Comparison of ENCODE assay signal across 10 mouse cellular contexts in the genomic region with DNA sequence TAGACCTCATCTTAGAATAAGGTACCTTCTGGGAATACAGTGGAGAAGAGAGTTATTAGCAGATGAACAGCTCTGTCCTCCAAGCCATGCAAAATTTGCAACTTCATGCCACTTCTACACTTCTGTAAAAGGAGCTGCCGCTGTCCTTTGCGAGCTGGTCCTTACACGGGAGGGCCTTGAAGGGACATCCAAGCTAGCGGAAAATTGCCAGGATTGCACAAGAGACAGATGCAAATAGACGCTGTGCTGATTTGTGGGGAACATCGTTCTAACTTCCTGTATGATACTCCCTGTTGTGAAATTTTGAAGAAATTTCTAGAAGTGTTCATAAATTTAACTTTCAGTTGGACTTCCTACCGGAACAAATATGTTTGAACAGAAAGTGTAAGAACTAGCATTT.
A peak's percentile ranks its signal among the peaks of the same experiment; 100 is the strongest.
DNase-seq lines count a peak whose midpoint lies in the region; ATAC-seq lines count a peak whose summit lies in the region.
"Had no signal": no experiment of that assay in that cellular context is flagged by ENCODE, and none has a peak within 500 bp of the region (broad histone marks: within the 10 kb centered on the region; RNA-seq: fewer than 3 reads in every experiment).

No protein-coding gene starts in this region.

- ATAC-seq in cerebellum, adult (ENCODE audit: insufficient number of reproducible peaks, low FRiP score, low TSS enrichment): no peak

- DNase-seq in layer of hippocampus, adult 11-12 months (ENCODE audit: low spot score): peak; percentile 9
- DNase-seq in layer of hippocampus, adult 9-10 months (ENCODE audit: low spot score): no peak
- DNase-seq in adrenal gland, postnatal 36 days: peak; percentile 6 to 18
- DNase-seq in heart, postnatal 25 days (ENCODE audit: low spot score): peak; percentile 6
- peak; percentile 58 for DNase-seq in lung, postnatal 25 days (ENCODE audit: low spot score)
- no peak for DNase-seq in thymus, postnatal 14 days
- no peak for DNase-seq in right cerebral cortex, postnatal 14 days
- DNase-seq: cerebellum, adult 11 months; thymus, postnatal 4 days had no signal

- intact Hi-C loops in heart, postnatal 25 days (cut with DNase I): no loop called here

Comparison
In these comparisons a context has a peak if more than half of its experiments do, and no peak if none do; other contexts are left out.
1. DNase-seq: peak in layer of hippocampus, adult 11-12 months (single experiment), adrenal gland, postnatal 36 days (2 of 2), heart, postnatal 25 days (single experiment) and lung, postnatal 25 days (single experiment); none in layer of hippocampus, adult 9-10 months (single experiment), thymus, postnatal 14 days (single experiment) and right cerebral cortex, postnatal 14 days (single experiment).